Mouse (Mus musculus) limb, embryonic 12.5 days (tissue): ENCODE data around the gene Sema5a. TPM values are rescaled to one million over a fixed set of nuclear protein-coding genes. Genes with fewer than 3 reads are reported as not detected.

Experiments used
- ATAC-seq: fragments of 200-750 bp; cut with Nextera tagmentation; 2 replicates; pipeline ENCODE4 v1.8.0; 2017; ENCODE audit warnings: low read depth, moderate TSS enrichment; ENCODE audit not compliant: insufficient number of reproducible peaks, insufficient read depth, low FRiP score, low TSS enrichment
- H3K27ac ChIP-seq: fragments of 300-500 bp; sonication (generic); 2 replicates; pipeline ENCODE4 v1.5.1; 2016; ENCODE audit warnings: mild to moderate bottlenecking, moderate library complexity
- H3K27me3 ChIP-seq: fragments of 300-500 bp; sonication (generic); 2 replicates; pipeline ENCODE4 v1.6.1; 2016; ENCODE audit warnings: mild to moderate bottlenecking, moderate library complexity
- H3K36me3 ChIP-seq: fragments of 300-500 bp; sonication (generic); 2 replicates; pipeline ENCODE4 v1.6.1; 2016; ENCODE audit warnings: mild to moderate bottlenecking, moderate library complexity
- H3K4me1 ChIP-seq: fragments of 300-500 bp; sonication (generic); replicated peaks from 2 replicates; pipeline ENCODE4 v1.6.1; 2016
- H3K4me2 ChIP-seq: fragments of 300-500 bp; sonication (generic); 2 replicates; pipeline ENCODE4 v1.6.1; 2016; ENCODE audit warnings: mild to moderate bottlenecking, moderate library complexity
- H3K4me3 ChIP-seq: fragments of 300-500 bp; sonication (generic); replicated peaks from 2 replicates; pipeline ENCODE4 v1.5.1; 2016; ENCODE audit warnings: mild to moderate bottlenecking
- H3K9ac ChIP-seq: fragments of 300-500 bp; sonication (generic); replicated peaks from 2 replicates; pipeline ENCODE4 v1.6.1; 2016; ENCODE audit warnings: mild to moderate bottlenecking, moderate library complexity
- H3K9me3 ChIP-seq: fragments of 300-500 bp; sonication (generic); 2 replicates; pipeline ENCODE4 v1.6.1; 2016; ENCODE audit warnings: mild to moderate bottlenecking, moderate library complexity
- WGBS: fragments of 180-500 bp; shearing (Covaris S2); methylation state at CpG from one replicate; pipeline ENCODE4 v1.1.7; 2016; 5-methylcytosine and 5-hydroxymethylcytosine counted together
- polyA plus RNA-seq: library from polyadenylated mRNA; unstranded; fragments of >200 nt; fragmentation: Nextera tagmentation; extraction: Ambion mirVana; gene quantifications from 2 replicates; pipeline ENCODE4 v1.2.1, GENCODE M21; 2016

Sema5a gene
- polyA plus RNA-seq, 1 experiment from 2014 or later, result 21.6 TPM

DNA sequence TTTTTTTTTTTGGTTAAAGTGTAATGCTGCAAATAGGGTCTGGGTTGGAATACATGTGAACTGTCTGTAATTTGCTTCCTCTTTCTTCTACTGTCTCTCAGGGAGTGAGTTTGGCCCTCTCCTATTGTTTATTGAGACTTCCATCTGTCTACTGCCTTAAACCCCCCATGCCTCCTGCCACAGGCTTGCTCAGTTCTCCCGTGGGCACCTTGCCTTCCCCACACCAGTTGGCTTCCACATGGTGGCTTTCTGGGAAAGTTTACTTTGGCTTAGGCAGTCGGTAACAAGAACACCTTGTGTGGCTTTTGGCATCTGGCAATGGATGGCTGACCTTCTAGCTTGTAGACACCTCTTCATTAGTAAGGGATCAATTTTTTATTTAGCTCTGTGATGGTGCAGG lies 10.2 kb downstream of the Sema5a start:
- WGBS, result 70% methylated on average over 2 of the region's 2 CpGs
- Histone ChIP-seq H3K4me3 (no peak overlapping the region), H3K27me3 (no peaks in the 10 kb centered on the region), H3K4me2 (no peak overlapping the region), H3K36me3 (peaks cover 12% of the 10 kb centered on the region), H3K9ac (no peak overlapping the region), H3K27ac (no peak overlapping the region), H3K9me3 (peaks cover 11% of the 10 kb centered on the region), H3K4me1 (peaks cover 19% of the 10 kb centered on the region)
- no peak for ATAC-seq

DNA sequence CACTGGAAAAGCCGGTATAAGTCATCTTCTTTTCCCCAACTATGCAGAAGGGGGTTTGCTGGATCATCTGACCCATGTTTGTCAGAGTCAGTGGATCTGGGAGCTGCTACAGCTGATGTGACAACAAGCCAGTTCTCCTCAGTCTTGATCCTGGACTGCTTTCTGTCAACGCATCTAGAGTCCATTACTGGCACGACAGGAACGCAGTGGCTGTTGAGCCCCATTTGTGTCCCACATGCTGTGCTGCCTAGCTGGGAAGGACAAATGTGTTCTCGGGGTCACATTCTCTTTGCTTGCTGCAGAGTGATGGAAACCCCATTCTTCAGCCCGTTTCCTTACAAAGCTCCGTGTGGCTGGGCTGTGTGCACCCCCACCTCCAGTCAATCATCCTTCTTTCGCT lies 12.7 kb downstream of the Sema5a start:
- peak overlapping the region; percentile 36; the same call in 1 of the 2 replicates for H3K27ac ChIP-seq
- peaks cover 29% of the 10 kb centered on the region for H3K4me1 ChIP-seq
- no peak for ATAC-seq
- no peaks in the 10 kb centered on the region for H3K27me3 ChIP-seq
- no peak overlapping the region for H3K9ac ChIP-seq
- no peak overlapping the region for H3K4me3 ChIP-seq
- peaks cover 11% of the 10 kb centered on the region for H3K9me3 ChIP-seq
- H3K4me2 ChIP-seq, result peak overlapping the region; percentile 28; the same call in 1 of the 2 replicates
- 63% methylated on average over 8 of the region's 8 CpGs for WGBS
- peaks cover 12% of the 10 kb centered on the region for H3K36me3 ChIP-seq

GRCm38 (mm10) chr15:32257886-32258319 lies 13.3 kb downstream of the Sema5a start:
- peak overlapping the region; percentile 28; the same call in 1 of the 2 replicates for H3K4me2 ChIP-seq
- no peaks in the 10 kb centered on the region for H3K27me3 ChIP-seq
- peaks cover 29% of the 10 kb centered on the region for H3K4me1 ChIP-seq
- H3K36me3 ChIP-seq, result peaks cover 16% of the 10 kb centered on the region
- ATAC-seq, result no peak
- H3K9ac ChIP-seq, result no peak overlapping the region
- H3K27ac ChIP-seq, result peak overlapping the region; percentile 36; the same call in 1 of the 2 replicates
- H3K9me3 ChIP-seq, result peaks cover 11% of the 10 kb centered on the region
- no peak overlapping the region for H3K4me3 ChIP-seq
- 28% methylated on average over 7 of the region's 7 CpGs for WGBS

GRCm38 (mm10) chr15:32259362-32260096 lies 14.9 kb downstream of the Sema5a start:
- Histone ChIP-seq H3K4me1 (peaks cover 29% of the 10 kb centered on the region), H3K9ac (no peak overlapping the region), H3K9me3 (no peaks in the 10 kb centered on the region), H3K4me3 (no peak overlapping the region), H3K4me2 (no peak overlapping the region), H3K36me3 (peaks cover 6% of the 10 kb centered on the region; the same call in 1 of the 2 replicates), H3K27me3 (no peaks in the 10 kb centered on the region), H3K27ac (no peak overlapping the region)
- 56% methylated on average over 5 of the region's 5 CpGs for WGBS
- ATAC-seq, result no peak

DNA sequence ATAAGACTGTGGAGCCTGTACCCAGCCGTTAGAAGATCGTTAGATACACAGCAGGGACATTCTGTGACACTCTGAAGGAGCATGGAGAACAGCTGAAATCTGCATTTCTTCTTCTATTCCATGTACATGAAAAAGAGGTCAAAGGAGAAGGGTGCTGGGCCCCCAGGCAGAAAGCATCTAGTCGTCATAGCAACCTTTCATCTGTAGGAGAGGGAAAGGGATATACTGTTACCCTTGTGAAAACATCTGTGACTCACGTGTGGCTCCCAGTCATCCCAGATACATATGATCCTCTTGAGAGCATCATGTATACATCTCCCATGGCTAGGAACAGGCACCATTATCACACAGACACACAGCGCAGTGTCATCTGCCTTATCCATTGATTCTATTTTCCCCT lies 16.3 kb downstream of the Sema5a start:
- H3K27ac ChIP-seq, result no peak overlapping the region
- peaks cover 6% of the 10 kb centered on the region; the same call in 1 of the 2 replicates for H3K36me3 ChIP-seq
- H3K9ac ChIP-seq, result no peak overlapping the region
- WGBS, result 27% methylated on average over 5 of the region's 5 CpGs
- peaks cover 41% of the 10 kb centered on the region for H3K4me1 ChIP-seq
- no peak for ATAC-seq
- no peak overlapping the region for H3K4me3 ChIP-seq
- no peak overlapping the region for H3K4me2 ChIP-seq
- no peaks in the 10 kb centered on the region for H3K9me3 ChIP-seq
- no peaks in the 10 kb centered on the region for H3K27me3 ChIP-seq

DNA sequence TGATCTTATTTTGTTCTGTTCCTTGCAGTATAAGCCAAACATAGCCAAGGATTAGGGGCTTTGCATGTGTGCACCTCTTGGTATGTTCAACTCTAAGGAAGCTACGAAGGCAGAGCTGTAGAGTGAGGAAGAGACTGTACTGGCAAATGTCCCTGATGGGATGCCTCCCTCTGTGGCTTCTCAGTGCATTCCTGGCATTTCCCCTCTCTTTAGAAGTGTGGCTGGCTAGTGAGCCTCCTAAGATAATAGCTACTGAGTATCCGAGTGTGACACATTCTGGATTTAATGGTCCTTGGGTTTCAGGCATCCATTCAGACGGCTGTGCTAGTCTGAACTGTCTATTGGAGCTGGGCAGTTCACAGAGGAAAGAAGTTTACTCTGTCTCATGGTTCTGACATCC lies 19.0 kb downstream of the Sema5a start:
- H3K4me2 ChIP-seq, result no peak overlapping the region
- H3K27ac ChIP-seq, result no peak overlapping the region
- WGBS, result 70% methylated on average over 3 of the region's 3 CpGs
- H3K4me1 ChIP-seq, result peaks cover 35% of the 10 kb centered on the region
- no peaks in the 10 kb centered on the region for H3K27me3 ChIP-seq
- no peak overlapping the region for H3K9ac ChIP-seq
- no peak for ATAC-seq
- H3K4me3 ChIP-seq, result no peak overlapping the region
- H3K9me3 ChIP-seq, result no peaks in the 10 kb centered on the region
- peaks cover 6% of the 10 kb centered on the region; the same call in 1 of the 2 replicates for H3K36me3 ChIP-seq

- peaks cover 6% of the 10 kb centered on the region; the same call in 1 of the 2 replicates for H3K36me3 ChIP-seq
- WGBS, result 78% methylated on average over 7 of the region's 7 CpGs
- peaks cover 34% of the 10 kb centered on the region for H3K4me1 ChIP-seq
- H3K4me2 ChIP-seq, result no peak overlapping the region
- no peak overlapping the region for H3K27ac ChIP-seq
- no peaks in the 10 kb centered on the region for H3K27me3 ChIP-seq
- ATAC-seq, result no peak
- H3K9me3 ChIP-seq, result no peaks in the 10 kb centered on the region
- H3K9ac ChIP-seq, result no peak overlapping the region
- H3K4me3 ChIP-seq, result no peak overlapping the region
Observed at GRCm38 (mm10) chr15:32264822-32265377, 20.3 kb downstream of the Sema5a start.

DNA sequence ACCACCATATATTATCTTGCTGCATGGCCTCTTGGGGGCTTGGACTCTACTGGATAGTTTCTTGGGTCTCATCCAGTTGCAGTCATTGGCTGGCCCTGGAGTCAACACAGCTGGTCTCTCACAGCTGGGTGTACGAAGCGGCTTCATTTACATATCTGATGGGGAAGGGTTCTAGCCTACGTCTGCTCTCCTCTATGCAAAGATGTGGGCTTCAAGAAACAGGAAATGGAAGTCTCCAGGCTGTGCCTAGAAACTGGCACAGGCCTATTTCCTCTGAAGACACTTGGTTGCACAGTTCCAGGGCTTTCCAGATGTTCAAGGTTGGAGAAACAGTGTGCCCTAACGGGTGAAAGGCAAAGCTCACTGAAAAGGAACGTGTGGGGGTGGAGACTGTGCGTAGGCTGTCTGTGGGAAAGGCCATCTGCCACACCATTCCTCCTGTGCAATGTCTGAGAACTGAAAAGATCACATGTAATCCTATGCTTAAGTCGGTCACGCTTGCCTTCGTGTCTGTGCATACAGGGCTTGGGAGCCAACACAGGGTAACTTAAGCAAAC lies 20.8 kb downstream of the Sema5a start:
- no peak overlapping the region for H3K9ac ChIP-seq
- ATAC-seq, result no peak
- WGBS, result 77% methylated on average over 9 of the region's 9 CpGs

DNA sequence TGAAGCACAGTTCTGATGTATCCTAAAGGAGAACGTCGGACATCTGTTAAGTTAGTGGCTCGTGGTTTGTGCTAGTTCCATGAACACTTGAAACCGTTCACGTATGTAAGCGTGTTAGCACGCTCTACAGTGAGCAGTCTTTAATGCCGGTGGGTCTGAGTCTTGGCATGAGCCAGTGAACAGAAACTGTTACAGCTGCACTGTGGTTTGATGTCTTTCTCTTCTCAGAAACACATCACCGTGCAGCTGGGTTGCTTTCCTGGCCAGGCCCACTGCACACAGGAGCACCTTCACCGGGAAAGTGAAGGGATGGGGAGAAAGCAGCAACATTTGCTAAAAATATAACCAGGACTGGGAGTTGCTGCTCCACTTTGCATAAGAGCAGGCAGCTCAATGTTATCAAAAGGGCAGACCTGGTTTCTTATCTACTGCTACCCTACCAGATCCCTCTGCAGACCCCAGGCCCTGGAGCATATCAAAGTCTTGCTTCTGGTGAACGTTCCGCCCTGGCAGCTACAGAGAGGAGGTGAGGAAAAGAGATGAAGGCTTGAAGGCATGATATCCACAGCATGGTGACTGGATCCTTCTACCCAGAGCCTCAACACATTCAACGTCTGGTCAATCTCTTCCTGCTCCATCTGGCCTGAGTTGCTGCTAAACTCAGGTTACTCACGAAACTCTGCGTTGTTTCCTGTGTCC lies 21.7 kb downstream of the Sema5a start:
- WGBS, result 76% methylated on average over 15 of the region's 15 CpGs
- Histone ChIP-seq H3K4me3 (no peak overlapping the region), H3K27me3 (no peaks in the 10 kb centered on the region), H3K9ac (no peak overlapping the region), H3K36me3 (peaks cover 7% of the 10 kb centered on the region; the same call in 1 of the 2 replicates), H3K4me1 (peaks cover 27% of the 10 kb centered on the region), H3K27ac (no peak overlapping the region; the same call in 1 of the 2 replicates), H3K4me2 (no peak overlapping the region), H3K9me3 (no peaks in the 10 kb centered on the region)
- no peak for ATAC-seq

More for the DNA sequence above, 20.8 kb downstream of the Sema5a start:
- Histone ChIP-seq H3K27ac (no peak overlapping the region), H3K4me2 (no peak overlapping the region), H3K9me3 (no peaks in the 10 kb centered on the region), H3K36me3 (peaks cover 6% of the 10 kb centered on the region; the same call in 1 of the 2 replicates), H3K4me3 (no peak overlapping the region), H3K4me1 (peaks cover 35% of the 10 kb centered on the region), H3K27me3 (no peaks in the 10 kb centered on the region)

- Histone ChIP-seq H3K27ac (0 out of 2 replicates have a peak overlapping the region, but pooled peaks have one; percentile 12), H3K4me2 (no peak overlapping the region), H3K27me3 (no peaks in the 10 kb centered on the region), H3K4me3 (no peak overlapping the region), H3K4me1 (peaks cover 33% of the 10 kb centered on the region), H3K9me3 (no peaks in the 10 kb centered on the region), H3K36me3 (peaks cover 6% of the 10 kb centered on the region; the same call in 1 of the 2 replicates), H3K9ac (no peak overlapping the region)
- no peak for ATAC-seq
- WGBS, result 38% methylated on average over 2 of the region's 2 CpGs
Observed at GRCm38 (mm10) chr15:32270106-32270505, 25.5 kb downstream of the Sema5a start.

DNA sequence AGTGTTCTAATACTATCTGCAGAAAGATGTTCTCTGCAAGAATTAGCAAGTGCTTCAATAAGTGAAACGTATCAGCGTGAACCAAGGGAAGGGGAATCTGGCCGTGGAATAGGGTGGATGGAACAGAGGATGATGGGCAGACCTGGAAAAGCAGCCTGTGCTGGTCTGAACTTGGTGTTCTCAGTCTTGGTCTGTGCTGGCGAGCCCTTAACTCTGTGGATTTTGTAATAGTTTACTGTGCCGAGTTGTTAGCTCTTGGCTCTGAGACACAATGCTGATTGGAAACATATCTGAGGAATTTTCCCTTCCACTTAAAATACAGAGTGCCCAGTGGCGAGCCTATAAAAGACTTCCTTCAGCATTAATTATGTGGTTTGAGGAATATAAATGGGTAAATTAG lies 29.3 kb downstream of the Sema5a start:
- peak; percentile 31; the same call in 1 of the 2 replicates for ATAC-seq
- 0 out of 2 replicates have a peak overlapping the region, but pooled peaks have one; percentile 42 for H3K27ac ChIP-seq
- no peaks in the 10 kb centered on the region for H3K27me3 ChIP-seq
- no peak overlapping the region for H3K4me3 ChIP-seq
- 54% methylated on average over 6 of the region's 6 CpGs for WGBS
- no peak overlapping the region for H3K4me2 ChIP-seq
- no peak overlapping the region for H3K9ac ChIP-seq
- peaks cover 25% of the 10 kb centered on the region for H3K4me1 ChIP-seq
- peaks cover 6% of the 10 kb centered on the region; the same call in 1 of the 2 replicates for H3K36me3 ChIP-seq
- H3K9me3 ChIP-seq, result no peaks in the 10 kb centered on the region
